Mouse (Mus musculus): Measurements from ENCODE around the gene Ccl1.

Gene Ccl1

GRCm38 (mm10) chr11:82305590-82305989 lies at the start of gene Ccl1:
Ccl1 (minus strand) TSS chr11:82305690.
- no peak for DNase-seq

- DNase-seq = no peak
Measured at GRCm38 (mm10) chr11:82351039-82351438, 45.5 kb upstream of the Ccl1 start.

GRCm38 (mm10) chr11:82340900-82341299 lies 35.4 kb upstream of the Ccl1 start:
- DNase-seq = no peak

GRCm38 (mm10) chr11:82340416-82340815 lies 34.9 kb upstream of the Ccl1 start:
- DNase-seq = no peak

- no peak for DNase-seq
Measured at GRCm38 (mm10) chr11:82339921-82340401, 34.5 kb upstream of the Ccl1 start.

GRCm38 (mm10) chr11:82313153-82313552 lies 7.7 kb upstream of the Ccl1 start:
- DNase-seq = no peak

- no peak for DNase-seq
Measured at GRCm38 (mm10) chr11:82310336-82311045, 5.0 kb upstream of the Ccl1 start.

GRCm38 (mm10) chr11:82297895-82298294 lies 7.6 kb downstream of the Ccl1 start:
- DNase-seq = no peak

- DNase-seq = no peak
Measured at GRCm38 (mm10) chr11:82290841-82291240, 14.6 kb downstream of the Ccl1 start.

- DNase-seq = peak; percentile 1
Measured at GRCm38 (mm10) chr11:82274149-82274812, 31.2 kb downstream of the Ccl1 start.

- DNase-seq = no peak
Measured at GRCm38 (mm10) chr11:82259131-82259530, 46.4 kb downstream of the Ccl1 start.

- peak; percentile 25 for DNase-seq
Measured at GRCm38 (mm10) chr11:82255601-82256000, 49.9 kb downstream of the Ccl1 start.

- no peak for DNase-seq
Measured at GRCm38 (mm10) chr11:82253421-82253820, 52.1 kb downstream of the Ccl1 start.

GRCm38 (mm10) chr11:82251251-82251650 lies 54.2 kb downstream of the Ccl1 start:
- DNase-seq = no peak

GRCm38 (mm10) chr11:82249945-82250344 lies 55.5 kb downstream of the Ccl1 start:
- DNase-seq = no peak

GRCm38 (mm10) chr11:82237439-82237838 lies 68.1 kb downstream of the Ccl1 start:
- DNase-seq = no peak

- DNase-seq = peak; percentile 24
Measured at GRCm38 (mm10) chr11:82235551-82236207, 69.8 kb downstream of the Ccl1 start.

- DNase-seq = no peak
Measured at GRCm38 (mm10) chr11:82233991-82234390, 71.5 kb downstream of the Ccl1 start.

- DNase-seq = no peak
Measured at GRCm38 (mm10) chr11:82226976-82227375, 78.5 kb downstream of the Ccl1 start.

GRCm38 (mm10) chr11:82225936-82226335 lies 79.6 kb downstream of the Ccl1 start:
- no peak for DNase-seq

GRCm38 (mm10) chr11:82216531-82216930 lies 89.0 kb downstream of the Ccl1 start:
- DNase-seq = no peak

GRCm38 (mm10) chr11:82214405-82214804 lies 91.1 kb downstream of the Ccl1 start:
- DNase-seq = no peak

- DNase-seq = no peak
Measured at GRCm38 (mm10) chr11:82206960-82207488, 98.5 kb downstream of the Ccl1 start.

GRCm38 (mm10) chr11:82205221-82205620 lies 100.3 kb downstream of the Ccl1 start:
- no peak for DNase-seq

All from cerebellum, adult 11 months (tissue).